Mouse (Mus musculus) adrenal gland, adult 8-10 months (tissue): Measurements from ENCODE around the gene Ripk3. TPM values are rescaled to one million over a fixed set of nuclear protein-coding genes. Genes with fewer than 3 reads are reported as not detected.

ENCODE experiments used
- DNase-seq: peaks from one replicate; pipeline ENCODE4 v3.0.0; 2022
- total RNA-seq, 4 experiments: library from RNA; stranded (reverse); gene quantifications; 2 replicates each; pipeline ENCODE4 v1.2.4; 2022

The Ripk3 gene
- total RNA-seq, 4 experiments from 2014 or later, result 3.0 to 6.2 (median 5.8) TPM

DNA sequence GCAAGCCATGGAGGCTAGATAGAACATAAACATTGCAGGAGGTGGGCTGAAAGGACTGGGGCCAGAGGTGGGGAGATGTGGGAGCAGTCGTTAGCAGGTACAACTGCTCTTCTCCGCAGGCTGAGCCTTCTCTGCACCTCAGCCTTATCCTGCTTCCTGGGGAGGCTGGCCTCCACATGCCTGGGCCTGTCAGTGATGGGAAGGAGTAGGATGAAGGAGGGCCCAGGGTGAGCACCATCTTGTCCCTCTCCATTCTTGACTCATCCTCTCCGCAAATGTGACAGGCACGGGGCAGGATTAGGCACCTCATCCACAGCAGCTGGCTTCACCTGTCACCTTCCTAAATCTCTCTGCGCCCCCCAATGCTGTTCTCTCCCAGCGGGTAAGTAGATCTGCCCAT lies 27.5 kb downstream of the Ripk3 start, which contains the start of gene Ltb4r2:
Gene Ltb4r2 (plus strand): TSS at position 266 of the 400 bp plus-strand sequence.
- no peak for DNase-seq

DNA sequence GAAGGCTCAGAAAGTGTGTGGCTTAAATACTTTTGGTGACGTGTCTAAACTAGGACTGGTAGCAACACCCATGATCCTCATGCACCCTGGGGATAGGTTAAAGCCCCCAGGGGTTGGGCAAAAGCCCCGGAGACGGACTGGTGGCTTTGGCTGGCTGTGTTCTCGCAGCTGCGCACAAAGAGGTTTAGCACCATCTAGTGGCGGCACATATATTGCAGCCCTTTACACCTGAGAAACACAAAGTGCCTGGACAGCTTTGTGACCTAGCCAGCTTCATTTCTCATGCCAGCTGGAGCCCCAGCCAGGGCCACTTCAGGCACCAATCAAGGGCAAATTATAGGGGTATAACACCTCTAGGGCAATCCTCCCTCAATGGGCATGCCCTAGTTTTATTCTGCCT lies 28.5 kb downstream of the Ripk3 start:
- peak; percentile 64 for DNase-seq

DNA sequence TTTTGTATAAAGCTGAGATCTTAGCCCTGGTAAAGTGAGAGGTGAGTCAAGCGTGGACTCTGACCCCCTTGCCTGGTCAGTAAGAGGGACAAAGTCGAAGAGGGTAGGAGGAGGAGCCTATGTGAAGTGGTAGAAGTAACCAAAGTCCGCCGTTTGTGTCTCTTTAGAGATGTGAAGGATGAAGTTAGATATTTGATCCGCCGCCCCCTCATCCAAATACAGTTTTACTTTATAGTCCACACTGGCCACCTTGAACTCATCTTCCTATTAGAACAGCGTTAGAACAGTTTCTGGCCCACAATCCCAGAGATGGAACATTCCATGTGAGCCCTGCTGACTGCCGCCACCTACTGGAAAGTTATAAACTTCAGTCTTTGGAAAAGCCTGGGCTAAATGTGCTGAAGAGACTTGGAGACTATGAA lies 30.3 kb downstream of the Ripk3 start, which contains the start of gene Cideb:
Gene Cideb (minus strand): TSS at position 96 of the 422 bp plus-strand sequence.
- no peak for DNase-seq

DNA sequence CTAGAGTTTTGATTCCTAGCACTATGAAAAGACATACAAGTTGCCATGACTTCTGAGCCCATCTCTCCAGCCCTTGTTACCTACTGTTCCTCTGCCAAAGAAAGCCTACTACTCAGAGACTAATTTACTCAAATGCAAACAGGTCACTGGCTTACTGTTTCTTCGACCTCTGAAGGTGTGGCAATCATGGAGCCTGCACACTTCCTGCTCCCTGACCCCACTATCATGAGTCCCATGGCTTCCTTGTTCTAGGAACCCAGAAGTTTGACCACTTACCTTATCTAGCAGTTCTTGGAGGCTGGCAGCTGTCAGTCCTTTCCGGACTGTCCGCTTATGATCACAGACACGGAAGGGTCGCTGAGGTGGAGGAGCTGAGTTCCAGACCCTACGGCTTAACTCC lies 31.1 kb downstream of the Ripk3 start:
- DNase-seq, result no peak

DNA sequence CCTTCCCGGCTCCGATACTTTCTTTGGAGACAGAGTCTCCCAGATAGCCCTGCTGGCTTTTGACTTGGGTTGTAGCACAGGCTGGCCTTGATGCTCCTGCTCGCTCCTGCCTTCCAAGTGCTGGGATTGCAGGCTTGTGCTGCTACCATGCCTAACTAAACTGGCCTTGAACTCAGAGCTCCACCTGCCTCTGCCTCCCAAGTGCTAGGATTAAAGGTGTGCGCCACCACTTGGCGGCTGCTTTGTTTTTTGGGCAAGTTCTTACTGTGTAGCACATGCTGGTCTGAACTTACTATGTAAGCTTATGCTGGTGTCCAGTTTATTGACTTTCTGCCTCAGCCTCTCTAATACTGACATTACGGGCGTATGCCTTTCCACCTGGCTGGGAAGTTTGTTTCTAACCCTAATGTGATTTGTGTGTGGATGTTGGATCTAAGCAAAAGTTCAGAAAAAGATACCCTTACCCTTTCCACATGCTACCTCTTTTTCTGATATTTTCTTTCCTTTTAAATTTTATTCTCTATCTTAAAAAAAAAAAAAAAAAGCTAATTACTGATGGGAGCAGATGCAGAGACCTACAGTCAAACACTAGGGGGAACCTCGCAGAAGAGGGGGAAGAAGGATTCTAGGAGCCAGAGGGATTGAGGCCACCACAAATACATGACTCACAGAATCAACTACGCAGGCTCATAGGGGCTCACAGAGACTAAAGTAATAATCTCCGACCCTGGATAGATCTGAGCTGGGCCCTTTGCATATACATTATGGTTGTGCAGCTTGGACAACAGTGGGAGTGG lies 41.4 kb downstream of the Ripk3 start:
- DNase-seq, result no peak

DNA sequence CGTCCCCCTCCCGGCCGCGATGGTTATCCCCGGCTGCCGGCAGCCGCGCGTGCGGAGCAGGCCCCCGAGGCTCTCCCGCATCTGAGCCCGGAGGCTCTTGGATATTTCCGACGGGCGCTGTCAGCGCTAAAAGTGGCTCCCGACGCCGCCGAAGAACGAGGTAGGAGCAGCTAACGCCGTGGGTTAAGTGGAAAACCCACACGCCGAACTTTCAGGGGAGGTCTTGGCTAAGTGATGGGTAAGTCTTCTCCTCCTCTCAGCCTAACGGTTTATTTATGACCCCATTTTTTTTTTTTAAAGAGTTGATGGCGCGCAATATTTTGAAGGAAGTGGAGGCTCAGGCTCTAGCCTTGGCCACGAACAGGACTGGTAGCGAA lies 42.8 kb downstream of the Ripk3 start:
- DNase-seq, result no peak

DNA sequence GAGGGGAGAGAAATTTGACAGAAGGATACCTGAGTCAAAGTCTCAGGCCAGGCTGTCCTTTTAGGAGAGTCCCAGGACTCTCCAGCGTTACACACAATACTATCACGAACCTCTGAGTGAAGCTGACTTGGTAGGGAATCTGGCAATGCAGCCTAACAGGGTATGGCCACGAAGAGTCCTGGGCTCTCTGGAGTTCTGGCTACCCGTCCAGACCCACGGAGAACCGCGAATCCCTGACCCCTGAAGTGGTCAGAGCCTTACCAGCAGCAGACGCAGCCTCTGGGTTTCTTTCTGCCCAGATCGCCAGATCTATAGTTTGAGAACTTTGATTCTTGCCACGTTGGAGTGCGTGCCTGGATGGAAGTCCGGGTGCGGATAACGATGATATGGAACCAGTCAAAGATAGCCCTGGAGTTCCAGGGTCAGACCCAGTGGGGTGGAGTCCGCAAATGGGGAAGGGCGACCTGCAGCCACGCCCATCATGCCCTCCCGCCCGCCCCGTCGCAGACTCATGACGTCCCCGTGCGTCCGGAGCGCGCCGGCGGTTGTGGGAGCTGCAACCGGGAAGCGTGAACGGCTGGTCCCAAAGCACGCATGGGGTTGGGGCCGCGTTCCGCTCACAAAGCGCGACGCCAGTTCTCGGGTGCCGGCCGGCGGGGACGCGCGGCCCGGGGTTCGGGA lies 43.3 kb downstream of the Ripk3 start, which contains the start of the genes Dhrs1 and Nop9:
Gene Dhrs1 (minus strand): TSS at position 511 of the 681 bp plus-strand sequence.
Gene Nop9 (plus strand): TSS at position 514 of the 681 bp plus-strand sequence.
- DNase-seq, result peak; percentile 85

DNA sequence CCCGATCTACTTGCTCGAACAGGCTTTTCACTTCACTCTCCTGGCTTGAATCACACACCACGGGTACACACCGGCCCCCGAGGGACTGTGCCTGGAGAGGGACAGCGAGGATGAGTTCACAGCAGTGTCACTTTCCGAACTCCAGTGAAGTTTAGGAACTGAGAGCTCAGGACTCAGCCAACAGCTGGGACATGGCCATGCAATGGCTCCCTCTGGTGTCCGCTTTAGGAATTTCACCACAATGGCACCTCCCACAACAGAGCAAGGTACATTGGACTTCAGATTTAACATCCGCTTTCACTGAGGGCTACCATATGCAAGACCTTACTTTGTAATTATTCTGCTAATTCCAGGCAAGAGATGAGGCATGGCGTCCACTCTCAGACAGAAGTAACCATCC lies 45.0 kb downstream of the Ripk3 start:
- DNase-seq, result peak; percentile 77

DNA sequence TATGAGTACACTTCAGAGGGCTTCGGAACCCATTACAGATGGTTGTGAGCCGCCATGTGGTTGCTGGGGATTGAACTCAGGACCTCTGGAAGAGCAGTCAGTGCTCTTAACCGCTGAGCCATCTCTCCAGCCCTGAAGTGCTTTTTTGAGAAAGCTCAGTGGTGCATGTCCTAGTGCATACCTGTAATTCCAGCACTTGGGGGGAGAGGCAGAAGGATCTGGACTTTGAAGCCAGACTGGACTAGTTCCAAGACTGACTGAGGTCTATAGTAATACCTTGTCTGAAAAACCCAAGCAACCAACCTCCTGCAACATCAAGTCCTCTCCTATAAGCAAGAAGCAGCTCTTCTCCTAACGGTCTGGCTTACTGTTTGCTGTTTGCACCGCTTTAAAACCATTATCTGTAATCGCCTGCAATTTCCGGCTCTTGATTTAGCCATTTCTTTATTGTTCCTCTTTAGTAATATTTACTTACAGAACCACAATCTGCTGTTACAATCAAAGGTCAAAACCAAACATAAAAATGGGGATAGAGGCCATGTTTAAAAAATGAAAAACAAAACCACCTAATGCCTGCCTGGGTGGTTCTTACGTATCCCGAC lies 51.5 kb downstream of the Ripk3 start:
- no peak for DNase-seq

DNA sequence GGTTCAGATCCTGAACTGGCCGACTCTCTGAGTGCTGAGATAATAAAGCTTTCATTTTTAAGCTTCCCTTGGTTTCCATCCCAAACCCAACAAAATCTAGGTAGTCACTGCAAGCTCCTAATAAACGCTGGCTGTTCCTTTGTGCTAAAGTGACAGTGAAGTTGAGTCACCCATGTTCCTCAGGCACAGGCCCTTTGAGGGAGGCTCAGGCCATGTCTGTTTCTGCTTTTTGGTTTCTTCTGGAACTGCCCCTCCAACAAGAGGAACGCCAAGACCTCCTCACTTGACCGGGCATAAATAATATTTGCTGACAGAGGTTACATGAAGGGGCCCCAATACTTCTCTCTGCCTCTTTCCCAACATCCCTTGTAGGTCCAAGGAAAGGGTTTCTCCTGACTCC lies 52.9 kb downstream of the Ripk3 start:
- no peak for DNase-seq

DNA sequence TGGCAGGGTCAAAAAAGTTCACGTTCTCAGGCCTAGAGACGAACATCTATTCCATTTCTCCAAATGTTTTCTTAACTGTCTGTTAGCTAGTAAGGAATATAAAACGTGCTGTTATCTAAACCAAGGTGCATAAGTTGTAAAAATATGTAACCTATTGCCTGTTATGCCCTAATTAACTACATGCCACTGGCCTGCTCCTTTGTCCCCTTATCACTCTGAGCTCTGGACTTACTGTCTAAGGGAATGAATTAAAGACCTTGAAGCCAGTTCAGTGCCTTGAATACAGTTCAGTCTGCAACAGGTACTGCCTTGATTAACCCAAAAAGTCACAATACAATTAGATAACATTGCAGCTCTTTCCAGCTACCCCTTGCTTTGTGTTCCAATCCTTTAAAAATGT lies 53.3 kb downstream of the Ripk3 start:
- no peak for DNase-seq

Other genes with a start within 250 kb of the Ripk3 start
- 10 to 100 TPM; 36.5 to 44.6 (median 40.6) TPM for gene Pck2, start 248.6 kb downstream of the Ripk3 start, total RNA-seq
- 100 to 1,000 TPM; 146 to 159 (median 158) TPM for gene Dcaf11, start 228.9 kb downstream of the Ripk3 start, total RNA-seq
- 1 to 10 TPM in 1 of 4 experiments, under 1 TPM in 2, not detected in 1; 0.70 to 1.2 (median 0.81) TPM for gene A730061H03Rik, start 228.5 kb downstream of the Ripk3 start, total RNA-seq
- gene Fitm1, start 213.2 kb downstream of the Ripk3 start, total RNA-seq, result under 1 TPM; 0.74 to 0.98 (median 0.85) TPM
- 100 to 1,000 TPM; 253 to 384 (median 292) TPM for gene Psme1, start 210.7 kb downstream of the Ripk3 start, total RNA-seq
- gene Emc9, start 203.6 kb downstream of the Ripk3 start, total RNA-seq, result 10 to 100 TPM; 47.3 to 50.6 (median 49.7) TPM
- gene Psme2, start 197.8 kb downstream of the Ripk3 start, total RNA-seq, result 100 to 1,000 TPM; 325 to 423 (median 363) TPM
- gene Rnf31, start 197.2 kb downstream of the Ripk3 start, total RNA-seq, result 10 to 100 TPM; 33.3 to 52.1 (median 39.2) TPM
- 10 to 100 TPM; 20.2 to 28.5 (median 27.6) TPM for gene Irf9, start 185.3 kb downstream of the Ripk3 start, total RNA-seq
- gene Rec8, start 170.8 kb downstream of the Ripk3 start, total RNA-seq, result 10 to 100 TPM; 12.0 to 18.1 (median 13.1) TPM
- gene Ipo4, start 152.9 kb downstream of the Ripk3 start, total RNA-seq, result 100 to 1,000 TPM in 3 of 4 experiments, 10 to 100 TPM in 1; 93.7 to 140 (median 111) TPM
- 1 to 10 TPM in 2 of 4 experiments, not detected in 2; 1.5 to 1.9 TPM for gene Gm49378, start 151.0 kb downstream of the Ripk3 start, total RNA-seq
- 100 to 1,000 TPM in 2 of 4 experiments, 10 to 100 TPM in 2; 95.2 to 101 (median 98.7) TPM for gene Tm9sf1, start 145.1 kb downstream of the Ripk3 start, total RNA-seq
- gene Tssk4, start 138.7 kb downstream of the Ripk3 start, total RNA-seq, result 1 to 10 TPM in 2 of 4 experiments, under 1 TPM in 2; 0.93 to 2.0 (median 1.5) TPM
- 10 to 100 TPM; 59.0 to 65.8 (median 62.3) TPM for gene Mdp1, start 128.4 kb downstream of the Ripk3 start, total RNA-seq
- gene Gmpr2, start 116.9 kb downstream of the Ripk3 start, total RNA-seq, result 10 to 100 TPM; 26.3 to 36.5 (median 32.8) TPM
- 100 to 1,000 TPM; 299 to 385 (median 359) TPM for gene Nedd8, start 116.7 kb downstream of the Ripk3 start, total RNA-seq
- 10 to 100 TPM; 25.5 to 44.5 (median 34.2) TPM for gene Tinf2, start 107.0 kb downstream of the Ripk3 start, total RNA-seq
- under 1 TPM; 0.17 to 0.46 (median 0.30) TPM for gene Tgm1, start 74.9 kb downstream of the Ripk3 start, total RNA-seq
- 10 to 100 TPM; 20.2 to 31.5 (median 26.1) TPM for gene Rabggta, start 66.6 kb downstream of the Ripk3 start, total RNA-seq
- gene Dhrs1, start 43.2 kb downstream of the Ripk3 start, total RNA-seq, result 10 to 100 TPM; 67.5 to 76.9 (median 71.0) TPM
- gene Nop9, start 43.2 kb downstream of the Ripk3 start, total RNA-seq, result 10 to 100 TPM; 17.7 to 20.5 (median 19.1) TPM
- under 1 TPM in 2 of 4 experiments, not detected in 2; 0.31 to 0.49 TPM for gene Cideb, start 30.4 kb downstream of the Ripk3 start, total RNA-seq
- under 1 TPM in 1 of 4 experiments, not detected in 3; 0.17 TPM for gene Ltb4r2, start 27.4 kb downstream of the Ripk3 start, total RNA-seq
- gene Ltb4r1, start 22.9 kb downstream of the Ripk3 start, total RNA-seq, result under 1 TPM; 0.31 to 0.75 (median 0.43) TPM
- 1 to 10 TPM; 5.2 to 9.1 (median 7.8) TPM for gene Adcy4, start 4.8 kb downstream of the Ripk3 start, total RNA-seq
- gene Nfatc4, start 34.3 kb upstream of the Ripk3 start, total RNA-seq, result 10 to 100 TPM; 23.3 to 45.1 (median 31.1) TPM
- gene Nynrin, start 65.1 kb upstream of the Ripk3 start, total RNA-seq, result 10 to 100 TPM; 14.3 to 23.2 (median 17.2) TPM
- under 1 TPM in 3 of 4 experiments, not detected in 1; 0.05 to 0.22 (median 0.06) TPM for gene Cbln3, start 95.5 kb upstream of the Ripk3 start, total RNA-seq
- gene Khnyn, start 96.1 kb upstream of the Ripk3 start, total RNA-seq, result 10 to 100 TPM; 19.1 to 27.2 (median 25.1) TPM
- 10 to 100 TPM; 65.6 to 78.4 (median 73.2) TPM for gene Sdr39u1, start 111.4 kb upstream of the Ripk3 start, total RNA-seq
- 1 to 10 TPM in 3 of 4 experiments, under 1 TPM in 1; 0.99 to 3.0 (median 1.8) TPM for gene Cma1, start 155.8 kb upstream of the Ripk3 start, total RNA-seq
- gene Cma2, start 162.1 kb upstream of the Ripk3 start, total RNA-seq, result under 1 TPM in 1 of 4 experiments, not detected in 3; 0.48 TPM
- gene Mcpt1, start 229.1 kb upstream of the Ripk3 start, total RNA-seq, result not detected
- gene Mcpt9, start 241.6 kb upstream of the Ripk3 start, total RNA-seq, result not detected